Mouse (Mus musculus): ENCODE data around the gene Prkce.

DNA sequence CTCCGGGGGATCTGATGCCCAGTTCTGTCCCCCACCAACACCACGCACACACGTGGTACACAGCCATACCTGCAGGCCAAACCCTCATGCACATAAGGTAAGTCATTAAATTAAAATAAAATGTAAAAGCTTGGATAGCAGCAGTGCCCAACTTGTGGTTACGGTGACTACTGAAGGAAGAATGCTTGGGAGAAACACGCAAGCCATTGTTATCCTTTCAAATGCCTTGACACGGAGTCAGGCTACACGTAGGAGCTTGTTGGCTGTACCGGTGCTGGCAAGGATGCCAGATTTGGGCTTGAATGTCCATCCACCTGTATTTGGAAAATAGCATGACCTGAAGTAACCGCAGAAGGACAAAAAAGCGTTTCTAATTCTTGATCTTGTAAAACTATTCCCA, 423.7 kb downstream of the Prkce start:
- TF ChIP-seq CTCF (IDR thresholded peaks at IDR 0.05; ENCODE audit: control insufficient read depth, insufficient read depth, low read length) (no peak), POLR2A (IDR thresholded peaks at IDR 0.05; ENCODE audit: borderline replicate concordance, control insufficient read depth, low read depth, low read length) (no peak)

All from bone marrow, adult 2 months (tissue).